Mouse (Mus musculus) CH12.LX (cell line): ENCODE measurements around the gene Gba2. TPM values are rescaled to one million over a fixed set of nuclear protein-coding genes. Genes with fewer than 3 reads are reported as not detected.
A peak's percentile ranks its signal among the peaks of the same experiment; 100 is the strongest.

ENCODE experiments used
- DNase-seq: peaks from one replicate; pipeline ENCODE4 v3.0.0-alpha.2; 2013; ENCODE audit errors: extremely low read depth
- H3K27ac ChIP-seq: 2 replicates; pipeline ENCODE4 v1.5.1; 2012; ENCODE audit warnings: low read depth, mild to moderate bottlenecking, control low read depth, moderate library complexity; ENCODE audit not compliant: insufficient read depth
- H3K27me3 ChIP-seq: replicated peaks from 2 replicates; pipeline ENCODE3; 2012; ENCODE audit warnings: inconsistent platforms
- H3K36me3 ChIP-seq, 2 experiments: replicated peaks in 1 of 2; 2 replicates each; pipeline versions ENCODE3 to v1.6.1; 2012; ENCODE audit warnings: inconsistent platforms in 1 of 2, low read length in 1 of 2, mild to moderate bottlenecking in 1 of 2, mixed read lengths in 1 of 2, moderate library complexity in 1 of 2; ENCODE audit not compliant: control insufficient read depth in 1 of 2, insufficient read depth in 1 of 2
- H3K4me1 ChIP-seq, 2 experiments: 2 replicates each; pipeline ENCODE4 v1.6.1; 2012; ENCODE audit warnings: inconsistent platforms in 1 of 2, moderate library complexity in 1 of 2; ENCODE audit not compliant: insufficient read depth in 2 of 2, control insufficient read depth in 1 of 2
- H3K4me2 ChIP-seq: 2 replicates; pipeline ENCODE4 v1.6.1; 2012; ENCODE audit warnings: low read depth, mild to moderate bottlenecking, control low read depth; ENCODE audit not compliant: poor library complexity, insufficient read depth, severe bottlenecking
- H3K4me3 ChIP-seq, 3 experiments: fragments of 150-350 bp in 1 of 3; sonication (generic) in 1 of 3; replicated peaks in 1 of 3; 2 replicates each; pipeline versions ENCODE3 to v1.5.1; 2011 to 2012; ENCODE audit warnings: low read depth in 2 of 3, low read length in 2 of 3, mild to moderate bottlenecking in 2 of 3, moderate library complexity in 2 of 3, control low read depth in 1 of 3, improper control_type of control experiment in 1 of 3, inconsistent platforms in 1 of 3, mixed read lengths in 1 of 3; ENCODE audit not compliant: poor library complexity in 1 of 3
- H3K79me2 ChIP-seq: replicated peaks from 2 replicates; pipeline ENCODE4 v1.6.1; 2012; ENCODE audit warnings: mild to moderate bottlenecking, moderate library complexity; ENCODE audit not compliant: control insufficient read depth, poor library complexity, insufficient read depth, severe bottlenecking; ENCODE audit errors: extremely low read depth
- H3K9ac ChIP-seq: 2 replicates; pipeline ENCODE4 v1.6.1; 2012; ENCODE audit warnings: low read depth, mild to moderate bottlenecking, control low read depth, moderate library complexity; ENCODE audit not compliant: insufficient read depth
- H3K9me3 ChIP-seq: replicated peaks from 2 replicates; pipeline ENCODE3; 2012; ENCODE audit warnings: low read length, inconsistent platforms, mixed read lengths
- BHLHE40 ChIP-seq: IDR thresholded peaks from 2 replicates; pipeline ENCODE4 v1.6.1; 2011; ENCODE audit warnings: mild to moderate bottlenecking, low read depth, low read length, improper control_type of control experiment
- CTCF ChIP-seq, 2 experiments: IDR thresholded peaks in 1 of 2; conservative IDR thresholded peaks in 1 of 2; 2 replicates each; pipeline ENCODE4 v1.5.1; 2011 to 2012; ENCODE audit warnings: low read depth in 2 of 2, low read length in 2 of 2, improper control_type of control experiment in 1 of 2, inconsistent platforms in 1 of 2, mild to moderate bottlenecking in 1 of 2, moderate library complexity in 1 of 2
- E2F4 ChIP-seq: IDR thresholded peaks from 2 replicates; pipeline ENCODE4 v1.6.1; 2011; ENCODE audit warnings: low read depth, low read length, improper control_type of control experiment; ENCODE audit not compliant: insufficient replicate concordance
- ELF1 ChIP-seq: IDR thresholded peaks from 2 replicates; pipeline ENCODE4 v1.6.1; 2014; ENCODE audit warnings: low read depth, mild to moderate bottlenecking, inconsistent platforms, low read length, improper control_type of control experiment
- GABPA ChIP-seq: IDR thresholded peaks from 2 replicates; pipeline ENCODE4 v1.6.1; 2012; ENCODE audit warnings: low read depth, low read length, improper control_type of control experiment, inconsistent platforms; ENCODE audit not compliant: insufficient replicate concordance
- IRF4 ChIP-seq: IDR thresholded peaks from 2 replicates; pipeline ENCODE4 v1.6.1; 2014; ENCODE audit warnings: low read depth, mild to moderate bottlenecking, inconsistent platforms, low read length, improper control_type of control experiment
- JUN ChIP-seq: IDR thresholded peaks from 2 replicates; pipeline ENCODE4 v1.6.1; 2011; ENCODE audit warnings: low read depth, mild to moderate bottlenecking, low read length, improper control_type of control experiment, moderate library complexity; ENCODE audit not compliant: insufficient read depth
- JUND ChIP-seq: conservative IDR thresholded peaks from 2 replicates; pipeline ENCODE4 v1.6.1; 2011; ENCODE audit warnings: low read depth, low read length, improper control_type of control experiment
- KAT2A ChIP-seq: IDR thresholded peaks from 2 replicates; pipeline ENCODE4 v1.6.1; 2012; ENCODE audit warnings: low read length, improper control_type of control experiment, inconsistent platforms; ENCODE audit not compliant: insufficient replicate concordance
- MAZ ChIP-seq: IDR thresholded peaks from 2 replicates; pipeline ENCODE4 v1.6.1; 2012; ENCODE audit warnings: low read depth, mild to moderate bottlenecking, inconsistent platforms, low read length, improper control_type of control experiment, moderate library complexity
- MEF2A ChIP-seq: IDR thresholded peaks from 2 replicates; pipeline ENCODE4 v1.6.1; 2014; ENCODE audit warnings: low read depth, mild to moderate bottlenecking, inconsistent platforms, low read length, improper control_type of control experiment, borderline replicate concordance
- MXI1 ChIP-seq: IDR thresholded peaks from 2 replicates; pipeline ENCODE4 v1.6.1; 2011; ENCODE audit warnings: mild to moderate bottlenecking, low read depth, low read length, improper control_type of control experiment
- NELFE ChIP-seq: IDR thresholded peaks from 2 replicates; pipeline ENCODE4 v1.6.1; 2011; ENCODE audit warnings: low read depth, low read length, improper control_type of control experiment
- NRF1 ChIP-seq: IDR thresholded peaks from 2 replicates; pipeline ENCODE4 v1.6.1; 2014; ENCODE audit warnings: low read depth, mild to moderate bottlenecking, inconsistent platforms, low read length, improper control_type of control experiment, moderate library complexity
- POLR2A ChIP-seq: IDR thresholded peaks from 2 replicates; pipeline ENCODE4 v1.6.1; 2011; ENCODE audit warnings: low read depth, mild to moderate bottlenecking, improper control_type of control experiment, low read length
- POLR2AphosphoS2 ChIP-seq: IDR thresholded peaks from 2 replicates; pipeline ENCODE4 v1.6.1; 2011; ENCODE audit warnings: low read depth, low read length, improper control_type of control experiment
- RAD21 ChIP-seq: IDR thresholded peaks from 2 replicates; pipeline ENCODE4 v1.6.1; 2011; ENCODE audit warnings: low read depth, mild to moderate bottlenecking, low read length, improper control_type of control experiment, moderate library complexity
- RCOR1 ChIP-seq: conservative IDR thresholded peaks from 2 replicates; pipeline ENCODE4 v1.6.1; 2012; ENCODE audit warnings: low read depth, mild to moderate bottlenecking, inconsistent platforms, low read length, improper control_type of control experiment
- SMC3 ChIP-seq: IDR thresholded peaks from 2 replicates; pipeline ENCODE4 v1.6.1; 2011; ENCODE audit warnings: low read depth, low read length, improper control_type of control experiment
- TCF12 ChIP-seq: IDR thresholded peaks from 2 replicates; pipeline ENCODE4 v1.6.1; 2014; ENCODE audit warnings: low read depth, mild to moderate bottlenecking, inconsistent platforms, low read length, improper control_type of control experiment
- UBTF ChIP-seq: IDR thresholded peaks from 2 replicates; pipeline ENCODE4 v1.6.1; 2012; ENCODE audit warnings: low read depth, mild to moderate bottlenecking, inconsistent platforms, low read length, improper control_type of control experiment, moderate library complexity
- ZC3H11A ChIP-seq: IDR thresholded peaks from 2 replicates; pipeline ENCODE4 v1.6.1; 2012; ENCODE audit warnings: low read depth, mild to moderate bottlenecking, inconsistent platforms, low read length, improper control_type of control experiment
- ZNF384 ChIP-seq: IDR thresholded peaks from 2 replicates; pipeline ENCODE4 v1.6.1; 2012; ENCODE audit warnings: low read depth, low read length, improper control_type of control experiment, inconsistent platforms
- dilution Hi-C: fragments of 300-500 bp; cut with MboI; formaldehyde crosslinking; loops from 2 replicates; pipeline ENCODE4 v1.14.3; 2020; ENCODE audit warnings: low sequenced_read_pairs; ENCODE audit not compliant: extremely low pct_unique_long_range_greater_than_20kb, extremely low pct_ligation_motif_present
- in situ Hi-C: fragments of 300-500 bp; cut with MboI; formaldehyde crosslinking; loops from 3 replicates; pipeline ENCODE4 v1.14.3; 2019; ENCODE audit warnings: low sequenced_read_pairs, low pct_ligation_motif_present, low pct_unique_long_range_greater_than_20kb, mixed read lengths
- polyA plus RNA-seq: library from polyadenylated mRNA; unstranded; fragments of >175 nt; gene quantifications from 2 replicates; pipeline ENCODE4 v1.2.1, GENCODE M21; 2012; ENCODE audit warnings: low read depth; ENCODE audit not compliant: insufficient read length
- total RNA-seq, 2 experiments: library from RNA; depleted of rRNA; stranded (reverse); fragments of 300-350 nt in 1 of 2; fragments of >200 nt in 1 of 2; gene quantifications; 2 replicates each; pipeline ENCODE4 v1.2.3; 2012 to 2014

Gene Gba2
- total and polyA plus RNA-seq, 3 experiments = 3.2 to 11.2 (median 4.1) TPM

DNA sequence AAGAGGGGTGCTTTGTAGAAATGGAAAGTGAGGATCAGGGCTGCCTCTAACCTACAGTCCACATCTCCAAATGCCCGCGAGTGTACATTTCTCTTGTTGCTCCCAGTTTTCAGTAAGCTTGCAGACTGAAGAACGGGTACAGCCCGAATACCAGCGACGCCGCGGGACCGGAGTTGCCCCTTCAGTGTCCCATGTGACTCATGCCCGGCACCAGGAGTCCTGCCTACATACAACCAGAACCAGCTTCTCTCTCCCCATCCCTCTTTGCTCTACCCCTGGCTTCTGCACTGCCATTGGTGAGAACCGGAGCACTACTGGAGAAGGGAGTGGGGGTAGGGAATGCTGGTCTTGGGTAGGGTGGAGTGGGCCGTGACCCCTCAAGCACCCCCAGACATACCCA is 2.7 kb upstream of the Gba2 start:
- no peak for DNase-seq
- Histone ChIP-seq H3K9ac (no peak overlapping the region), H3K27me3 (no peaks in the 10 kb centered on the region), H3K4me1 (peaks cover 13 to 39% of the 10 kb centered on the region in 2 experiments), H3K9me3 (no peaks in the 10 kb centered on the region), H3K27ac (no peak overlapping the region), H3K4me2 (no peak overlapping the region), H3K79me2 (peaks cover 7% of the 10 kb centered on the region), H3K4me3 (no peak overlapping the region), H3K36me3 (peaks cover 44 to 68% of the 10 kb centered on the region in 2 experiments)
- TF ChIP-seq TCF12 (no peak), RCOR1 (no peak), ZNF384 (no peak), POLR2A (no peak), IRF4 (no peak), ZC3H11A (no peak), KAT2A (no peak), BHLHE40 (no peak), UBTF (no peak), JUN (no peak), CTCF (conservative IDR thresholded peaks at IDR 0.05 in 1 of 2, IDR thresholded peaks at IDR 0.05 in 1 of 2; ENCODE audit: low read depth in 2 of 2, low read length in 2 of 2) (no peak)
- in situ Hi-C loops = no loop called here
- dilution Hi-C loops = no loop called here

DNA sequence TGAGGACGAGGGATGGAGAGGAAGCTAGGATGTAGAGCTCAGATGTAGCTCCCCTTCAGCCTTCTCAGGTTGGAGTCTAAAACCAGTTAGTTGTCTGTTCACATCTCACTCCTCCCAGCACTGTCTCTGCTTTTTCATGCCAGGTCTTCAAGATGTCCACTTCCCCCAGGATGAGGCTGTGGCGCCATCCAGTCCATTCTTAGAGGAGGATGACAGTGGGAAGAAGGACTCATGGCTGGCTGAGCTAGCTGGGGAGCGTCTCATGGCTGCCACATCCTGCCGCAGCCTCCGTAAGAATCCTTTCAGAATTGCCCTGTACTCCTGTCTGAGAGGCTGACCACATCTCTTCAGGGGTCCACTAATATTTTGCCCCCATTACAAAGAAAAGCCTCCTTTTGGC is 2.0 kb upstream of the Gba2 start:
- dilution Hi-C loops = no loop called here
- Histone ChIP-seq H3K27me3 (no peaks in the 10 kb centered on the region), H3K4me1 (peaks cover 14 to 43% of the 10 kb centered on the region in 2 experiments), H3K4me3 (no peak overlapping the region), H3K36me3 (peaks cover 43 to 62% of the 10 kb centered on the region in 2 experiments), H3K27ac (no peak overlapping the region), H3K4me2 (no peak overlapping the region), H3K9me3 (no peaks in the 10 kb centered on the region)
- DNase-seq = no peak
- no peak for TF ChIP-seq RCOR1
- TF ChIP-seq, all 38 proteins: peak for 0
- in situ Hi-C loops = no loop called here
- Histone ChIP-seq H3K79me2 (peaks cover 7% of the 10 kb centered on the region), H3K9ac (no peak overlapping the region)

DNA sequence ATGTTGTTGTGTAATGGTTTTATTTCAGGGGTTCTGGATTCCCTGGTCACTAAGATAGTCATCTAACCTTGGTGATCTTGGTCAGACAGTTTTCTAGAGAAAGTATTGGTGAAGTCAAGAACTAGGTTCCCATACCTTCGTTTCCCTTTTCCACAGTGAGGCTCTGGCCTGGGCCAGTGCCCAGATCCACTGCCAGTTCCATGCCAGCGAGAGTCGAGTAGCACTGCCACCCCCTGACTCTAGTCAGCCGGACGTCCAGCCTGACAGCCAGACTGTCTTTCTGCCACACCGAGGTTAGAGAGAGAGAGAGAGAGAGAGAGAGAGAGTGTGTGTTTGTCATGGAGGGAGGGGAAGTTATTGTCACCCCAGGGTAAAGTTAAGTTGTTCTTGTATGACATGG is 1.1 kb upstream of the Gba2 start:
- no peak for DNase-seq
- H3K9ac ChIP-seq = peak overlapping the region; percentile 63
- in situ Hi-C loops = no loop called here
- peaks cover 7% of the 10 kb centered on the region for H3K79me2 ChIP-seq
- TF ChIP-seq IRF4 = no peak
- TF ChIP-seq E2F4 = no peak
- no peak for TF ChIP-seq ZC3H11A
- no peak for TF ChIP-seq NRF1
- TF ChIP-seq JUN = no peak
- no peak for TF ChIP-seq SMC3
- TF ChIP-seq POLR2AphosphoS2 = no peak
- no peak for TF ChIP-seq UBTF
- no peak for TF ChIP-seq RAD21
- TF ChIP-seq GABPA = no peak
- TF ChIP-seq ELF1 = no peak
- no peak for TF ChIP-seq JUND
- no peak for TF ChIP-seq TCF12
- TF ChIP-seq NELFE = no peak
- no peak for TF ChIP-seq MXI1
- no peak for TF ChIP-seq POLR2A
- TF ChIP-seq MAZ = no peak
- TF ChIP-seq MEF2A = no peak
- no peak for TF ChIP-seq ZNF384
- TF ChIP-seq, all 38 proteins: peak for 0
- dilution Hi-C loops = no loop called here
- no peaks in the 10 kb centered on the region for H3K9me3 ChIP-seq
- H3K4me2 ChIP-seq = peak overlapping the region; percentile 85
- peak overlapping the region; percentile 73 to 80 (median 77) for H3K4me3 ChIP-seq
- peaks cover 14 to 44% of the 10 kb centered on the region in 2 experiments for H3K4me1 ChIP-seq
- H3K36me3 ChIP-seq = peaks cover 41 to 62% of the 10 kb centered on the region in 2 experiments
- no peak overlapping the region for H3K27ac ChIP-seq
- H3K27me3 ChIP-seq = no peaks in the 10 kb centered on the region
